Mouse (Mus musculus): ENCODE results near the gene Gm14326.
"Not testable (repeated sequence)": the region's sequence is repeated elsewhere in the genome, so short reads cannot be mapped to it uniquely, and the experiment has no call there.

The Gm14326 gene

DNA sequence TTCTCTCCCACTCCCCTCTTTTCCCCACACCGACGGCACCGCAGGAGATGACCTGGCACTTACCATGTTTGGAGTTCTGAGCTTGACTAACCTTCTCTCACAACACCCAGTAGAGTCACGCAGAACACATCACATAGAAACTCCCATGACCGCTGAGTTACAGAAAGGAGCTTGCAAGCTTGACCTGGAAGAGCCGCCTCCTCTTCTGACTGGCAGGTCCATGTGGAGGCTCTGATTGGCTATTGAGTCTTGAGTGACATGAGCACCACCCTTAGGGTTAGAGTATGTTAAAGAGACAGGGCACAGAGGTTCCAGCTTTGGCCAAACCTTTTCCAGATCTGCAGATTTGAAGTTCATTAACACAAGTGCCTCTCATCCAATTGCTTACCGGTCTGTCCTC lies at the start of gene Gm14326:
TSS of gene Gm14326 (minus strand) at position 153 of the 400 bp plus-strand sequence.
- DNase-seq (ENCODE audit: extremely low read depth, low read depth), result not testable (repeated sequence)

GRCm38 (mm10) chr2:177974814-177975213 lies 17.7 kb upstream of the Gm14326 start:
- not testable (repeated sequence) for DNase-seq (ENCODE audit: extremely low read depth, low read depth)

DNA sequence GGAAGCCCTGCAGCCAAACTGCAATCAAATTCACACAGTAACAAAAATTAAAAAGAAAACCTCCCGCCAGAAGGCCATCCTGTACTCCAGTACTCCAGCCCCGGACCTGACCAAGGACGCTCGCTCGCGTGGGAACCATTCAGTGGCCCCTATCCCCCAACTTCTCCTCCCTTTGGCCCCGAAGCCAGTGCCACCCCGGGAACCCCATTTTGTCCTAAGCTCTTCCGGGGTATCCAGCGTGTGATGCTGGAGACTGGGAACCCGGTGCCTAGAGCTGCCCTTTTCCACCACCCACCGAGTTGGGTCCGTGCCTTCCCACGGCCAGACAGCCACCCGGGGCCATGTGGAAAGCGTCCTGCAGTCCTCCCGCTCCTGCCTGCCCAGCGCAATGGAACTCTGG lies 363 bp downstream of the Gm14326 start:
- not testable (repeated sequence) for DNase-seq (ENCODE audit: extremely low read depth, low read depth)

DNA sequence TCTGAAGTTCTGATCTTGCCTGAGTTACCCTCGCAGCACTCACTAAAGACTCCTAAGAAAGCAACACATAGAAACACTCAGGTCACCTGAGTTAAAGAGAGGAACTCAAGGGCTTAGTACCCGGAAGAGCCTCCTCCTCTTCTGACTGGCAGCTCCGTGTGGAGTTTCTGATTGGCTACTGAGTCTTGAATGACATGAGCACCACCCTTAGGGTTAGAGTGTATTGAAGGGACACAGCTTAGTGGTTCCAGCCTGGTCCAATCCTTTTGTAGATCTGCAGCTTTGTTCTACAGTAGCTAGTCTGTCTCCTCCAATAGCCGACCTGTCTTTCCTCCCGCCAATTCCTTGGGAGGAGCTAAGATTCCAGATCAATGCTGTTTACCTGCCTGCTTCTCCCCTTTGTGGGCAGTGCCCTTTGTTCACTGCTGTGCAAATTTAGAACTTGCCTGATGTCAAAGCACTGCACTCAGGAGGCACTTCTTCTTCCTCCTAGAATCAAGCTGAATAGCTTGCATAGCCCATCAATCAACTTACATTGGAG lies 31.5 kb downstream of the Gm14326 start, which contains the start of gene Zfp972:
TSS of gene Zfp972 (minus strand) at position 51 of the 541 bp plus-strand sequence.
- DNase-seq (ENCODE audit: extremely low read depth, low read depth), result not testable (repeated sequence)

- not testable (repeated sequence) for DNase-seq (ENCODE audit: extremely low read depth, low read depth)
Measured at GRCm38 (mm10) chr2:177903276-177903675, 53.8 kb downstream of the Gm14326 start.

- not testable (repeated sequence) for DNase-seq (ENCODE audit: extremely low read depth, low read depth)
Measured at GRCm38 (mm10) chr2:177898171-177898570, 58.9 kb downstream of the Gm14326 start.

DNA sequence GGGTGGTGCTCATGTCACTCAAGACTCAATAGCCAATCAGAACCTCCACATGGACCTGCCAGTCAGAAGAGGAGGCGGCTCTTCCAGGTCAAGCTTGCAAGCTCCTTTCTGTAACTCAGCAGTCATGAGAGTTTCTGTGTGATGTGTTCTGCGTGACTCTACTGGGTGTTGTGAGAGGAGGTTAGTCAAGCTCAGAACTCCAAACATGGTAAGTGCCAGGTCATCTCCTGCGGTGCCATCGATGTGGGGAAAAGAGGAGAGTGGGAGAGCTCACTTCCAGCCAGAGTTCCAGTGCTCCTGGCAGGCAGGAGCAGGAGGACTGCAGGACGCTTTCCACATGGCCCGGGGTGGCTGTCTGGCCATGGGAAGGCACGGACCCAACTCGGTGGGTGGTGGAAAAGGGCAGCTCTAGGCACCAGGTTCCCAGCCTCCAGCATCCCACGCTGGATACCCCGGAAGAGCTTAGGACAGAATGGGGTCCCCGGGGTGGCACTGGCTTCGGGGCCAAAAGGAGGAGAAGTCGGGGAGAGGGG lies 60.0 kb downstream of the Gm14326 start, which contains the start of gene Gm14327:
TSS of gene Gm14327 (plus strand) at position 51 of the 533 bp plus-strand sequence.
- DNase-seq (ENCODE audit: extremely low read depth, low read depth), result not testable (repeated sequence)

DNA sequence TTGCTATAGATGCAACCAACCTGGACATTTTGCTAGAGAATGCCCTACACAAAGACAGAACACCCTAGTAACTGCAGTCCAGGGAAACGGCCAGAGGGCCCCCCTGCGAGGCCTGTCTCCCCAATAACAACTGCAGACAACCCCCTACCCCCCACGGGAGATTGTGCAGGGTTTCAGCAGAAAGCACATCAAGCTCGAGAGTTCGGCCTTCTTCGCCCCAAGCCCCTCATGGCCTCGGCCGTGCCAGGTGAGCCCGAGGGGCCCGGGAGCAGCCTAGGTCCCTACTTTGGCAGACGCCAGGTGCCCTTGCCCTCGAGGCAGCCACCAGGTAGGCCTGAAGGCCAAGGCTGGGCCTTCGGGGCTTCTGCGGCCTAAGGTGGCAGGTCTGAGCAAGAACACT lies 69.4 kb downstream of the Gm14326 start:
- not testable (repeated sequence) for DNase-seq (ENCODE audit: extremely low read depth, low read depth)

All from MEL-GATA-1-ER (cell line).